Mouse (Mus musculus) lung, postnatal 0 days (tissue): ENCODE data around the gene Nudc.

Experiments used
- CTCF ChIP-seq: IDR thresholded peaks from 2 replicates; pipeline ENCODE4 v1.5.1; 2016; ENCODE audit warnings: antibody characterized with exemption, mild to moderate bottlenecking
- EP300 ChIP-seq: IDR thresholded peaks from 2 replicates; pipeline ENCODE4 v1.6.1; 2016; ENCODE audit warnings: antibody characterized with exemption, mild to moderate bottlenecking, control low read depth

- TF ChIP-seq CTCF (no peak), EP300 (no peak)
These were observed 15.8 kb upstream of the Nudc start for GRCm38 (mm10) chr4:133561622-133562021.
